Mouse (Mus musculus) CH12.LX (cell line): ENCODE measurements around the gene Ror2. TPM values are rescaled to one million over a fixed set of nuclear protein-coding genes. Genes with fewer than 3 reads are reported as not detected.
A peak's percentile ranks its signal among the peaks of the same experiment; 100 is the strongest.

Source experiments
- DNase-seq: peaks from one replicate; pipeline ENCODE4 v3.0.0-alpha.2; 2013; ENCODE audit errors: extremely low read depth
- H3K27ac ChIP-seq: 2 replicates; pipeline ENCODE4 v1.5.1; 2012; ENCODE audit warnings: low read depth, mild to moderate bottlenecking, control low read depth, moderate library complexity; ENCODE audit not compliant: insufficient read depth
- H3K27me3 ChIP-seq: replicated peaks from 2 replicates; pipeline ENCODE3; 2012; ENCODE audit warnings: inconsistent platforms
- H3K36me3 ChIP-seq, 2 experiments: replicated peaks in 1 of 2; 2 replicates each; pipeline versions ENCODE3 to v1.6.1; 2012; ENCODE audit warnings: inconsistent platforms in 1 of 2, low read length in 1 of 2, mild to moderate bottlenecking in 1 of 2, mixed read lengths in 1 of 2, moderate library complexity in 1 of 2; ENCODE audit not compliant: control insufficient read depth in 1 of 2, insufficient read depth in 1 of 2
- H3K4me1 ChIP-seq, 2 experiments: 2 replicates each; pipeline ENCODE4 v1.6.1; 2012; ENCODE audit warnings: inconsistent platforms in 1 of 2, moderate library complexity in 1 of 2; ENCODE audit not compliant: insufficient read depth in 2 of 2, control insufficient read depth in 1 of 2
- H3K4me2 ChIP-seq: 2 replicates; pipeline ENCODE4 v1.6.1; 2012; ENCODE audit warnings: low read depth, mild to moderate bottlenecking, control low read depth; ENCODE audit not compliant: poor library complexity, insufficient read depth, severe bottlenecking
- H3K4me3 ChIP-seq, 3 experiments: fragments of 150-350 bp in 1 of 3; sonication (generic) in 1 of 3; replicated peaks in 1 of 3; 2 replicates each; pipeline versions ENCODE3 to v1.5.1; 2011 to 2012; ENCODE audit warnings: low read depth in 2 of 3, low read length in 2 of 3, mild to moderate bottlenecking in 2 of 3, moderate library complexity in 2 of 3, control low read depth in 1 of 3, improper control_type of control experiment in 1 of 3, inconsistent platforms in 1 of 3, mixed read lengths in 1 of 3; ENCODE audit not compliant: poor library complexity in 1 of 3
- H3K79me2 ChIP-seq: replicated peaks from 2 replicates; pipeline ENCODE4 v1.6.1; 2012; ENCODE audit warnings: mild to moderate bottlenecking, moderate library complexity; ENCODE audit not compliant: control insufficient read depth, poor library complexity, insufficient read depth, severe bottlenecking; ENCODE audit errors: extremely low read depth
- H3K9ac ChIP-seq: 2 replicates; pipeline ENCODE4 v1.6.1; 2012; ENCODE audit warnings: low read depth, mild to moderate bottlenecking, control low read depth, moderate library complexity; ENCODE audit not compliant: insufficient read depth
- H3K9me3 ChIP-seq: replicated peaks from 2 replicates; pipeline ENCODE3; 2012; ENCODE audit warnings: low read length, inconsistent platforms, mixed read lengths
- BHLHE40 ChIP-seq: IDR thresholded peaks from 2 replicates; pipeline ENCODE4 v1.6.1; 2011; ENCODE audit warnings: mild to moderate bottlenecking, low read depth, low read length, improper control_type of control experiment
- CTCF ChIP-seq, 2 experiments: IDR thresholded peaks in 1 of 2; conservative IDR thresholded peaks in 1 of 2; 2 replicates each; pipeline ENCODE4 v1.5.1; 2011 to 2012; ENCODE audit warnings: low read depth in 2 of 2, low read length in 2 of 2, improper control_type of control experiment in 1 of 2, inconsistent platforms in 1 of 2, mild to moderate bottlenecking in 1 of 2, moderate library complexity in 1 of 2
- E2F4 ChIP-seq: IDR thresholded peaks from 2 replicates; pipeline ENCODE4 v1.6.1; 2011; ENCODE audit warnings: low read depth, low read length, improper control_type of control experiment; ENCODE audit not compliant: insufficient replicate concordance
- EP300 ChIP-seq: IDR thresholded peaks from 2 replicates; pipeline ENCODE4 v1.6.1; 2011; ENCODE audit warnings: low read length, improper control_type of control experiment
- ETS1 ChIP-seq: conservative IDR thresholded peaks from 2 replicates; pipeline ENCODE4 v1.6.1; 2012; ENCODE audit warnings: low read depth, mild to moderate bottlenecking, inconsistent platforms, low read length, improper control_type of control experiment, moderate library complexity
- HCFC1 ChIP-seq: IDR thresholded peaks from 2 replicates; pipeline ENCODE4 v1.6.1; 2012; ENCODE audit warnings: low read depth, mild to moderate bottlenecking, inconsistent platforms, low read length, improper control_type of control experiment
- IRF4 ChIP-seq: IDR thresholded peaks from 2 replicates; pipeline ENCODE4 v1.6.1; 2014; ENCODE audit warnings: low read depth, mild to moderate bottlenecking, inconsistent platforms, low read length, improper control_type of control experiment
- JUN ChIP-seq: IDR thresholded peaks from 2 replicates; pipeline ENCODE4 v1.6.1; 2011; ENCODE audit warnings: low read depth, mild to moderate bottlenecking, low read length, improper control_type of control experiment, moderate library complexity; ENCODE audit not compliant: insufficient read depth
- JUND ChIP-seq: conservative IDR thresholded peaks from 2 replicates; pipeline ENCODE4 v1.6.1; 2011; ENCODE audit warnings: low read depth, low read length, improper control_type of control experiment
- MAFK ChIP-seq: IDR thresholded peaks from 2 replicates; pipeline ENCODE4 v1.6.1; 2011; ENCODE audit warnings: low read length, improper control_type of control experiment; ENCODE audit not compliant: insufficient replicate concordance
- MEF2A ChIP-seq: IDR thresholded peaks from 2 replicates; pipeline ENCODE4 v1.6.1; 2014; ENCODE audit warnings: low read depth, mild to moderate bottlenecking, inconsistent platforms, low read length, improper control_type of control experiment, borderline replicate concordance
- MXI1 ChIP-seq: IDR thresholded peaks from 2 replicates; pipeline ENCODE4 v1.6.1; 2011; ENCODE audit warnings: mild to moderate bottlenecking, low read depth, low read length, improper control_type of control experiment
- NRF1 ChIP-seq: IDR thresholded peaks from 2 replicates; pipeline ENCODE4 v1.6.1; 2014; ENCODE audit warnings: low read depth, mild to moderate bottlenecking, inconsistent platforms, low read length, improper control_type of control experiment, moderate library complexity
- PAX5 ChIP-seq: IDR thresholded peaks from 2 replicates; pipeline ENCODE4 v1.6.1; 2012; ENCODE audit warnings: low read length, inconsistent platforms, mixed read lengths
- RAD21 ChIP-seq: IDR thresholded peaks from 2 replicates; pipeline ENCODE4 v1.6.1; 2011; ENCODE audit warnings: low read depth, mild to moderate bottlenecking, low read length, improper control_type of control experiment, moderate library complexity
- TCF12 ChIP-seq: IDR thresholded peaks from 2 replicates; pipeline ENCODE4 v1.6.1; 2014; ENCODE audit warnings: low read depth, mild to moderate bottlenecking, inconsistent platforms, low read length, improper control_type of control experiment
- UBTF ChIP-seq: IDR thresholded peaks from 2 replicates; pipeline ENCODE4 v1.6.1; 2012; ENCODE audit warnings: low read depth, mild to moderate bottlenecking, inconsistent platforms, low read length, improper control_type of control experiment, moderate library complexity
- USF2 ChIP-seq: conservative IDR thresholded peaks from 2 replicates; pipeline ENCODE4 v1.6.1; 2011; ENCODE audit warnings: low read depth, low read length, improper control_type of control experiment
- ZC3H11A ChIP-seq: IDR thresholded peaks from 2 replicates; pipeline ENCODE4 v1.6.1; 2012; ENCODE audit warnings: low read depth, mild to moderate bottlenecking, inconsistent platforms, low read length, improper control_type of control experiment
- ZKSCAN1 ChIP-seq: IDR thresholded peaks from 2 replicates; pipeline ENCODE4 v1.6.1; 2012; ENCODE audit warnings: low read depth, inconsistent platforms, low read length, improper control_type of control experiment, borderline replicate concordance
- dilution Hi-C: fragments of 300-500 bp; cut with MboI; formaldehyde crosslinking; loops from 2 replicates; pipeline ENCODE4 v1.14.3; 2020; ENCODE audit warnings: low sequenced_read_pairs; ENCODE audit not compliant: extremely low pct_unique_long_range_greater_than_20kb, extremely low pct_ligation_motif_present
- in situ Hi-C: fragments of 300-500 bp; cut with MboI; formaldehyde crosslinking; loops from 3 replicates; pipeline ENCODE4 v1.14.3; 2019; ENCODE audit warnings: low sequenced_read_pairs, low pct_ligation_motif_present, low pct_unique_long_range_greater_than_20kb, mixed read lengths
- polyA plus RNA-seq: library from polyadenylated mRNA; unstranded; fragments of >175 nt; gene quantifications from 2 replicates; pipeline ENCODE4 v1.2.1, GENCODE M21; 2012; ENCODE audit warnings: low read depth; ENCODE audit not compliant: insufficient read length
- total RNA-seq, 2 experiments: library from RNA; depleted of rRNA; stranded (reverse); fragments of 300-350 nt in 1 of 2; fragments of >200 nt in 1 of 2; gene quantifications; 2 replicates each; pipeline ENCODE4 v1.2.3; 2012 to 2014

Ror2 gene
- total and polyA plus RNA-seq, 3 experiments, result 0.13 to 0.63 (median 0.16) TPM

GRCm38 (mm10) chr13:53266543-53266951, 19.4 kb downstream of the Ror2 start:
- in situ Hi-C loops (no loop called here), dilution Hi-C loops (no loop called here)
- Histone ChIP-seq H3K4me2 (peak overlapping the region; percentile 64; the same call in 1 of the 2 replicates), H3K4me3 (no peak overlapping the region), H3K27ac (no peak overlapping the region), H3K9me3 (peaks cover 12% of the 10 kb centered on the region), H3K36me3 (no peaks in the 10 kb centered on the region), H3K27me3 (no peaks in the 10 kb centered on the region), H3K4me1 (peaks cover 14 to 53% of the 10 kb centered on the region in 2 experiments), H3K79me2 (no peaks in the 10 kb centered on the region), H3K9ac (no peak overlapping the region)
- peak; percentile 86 for DNase-seq
- TF ChIP-seq MEF2A (0 out of 2 replicates have a peak, but pooled peaks have one; percentile 12), JUN (peak; percentile 88), MAFK (0 out of 2 replicates have a peak, but pooled peaks have one; percentile 19), IRF4 (0 out of 2 replicates have a peak, but pooled peaks have one; percentile 20), NRF1 (no peak), JUND (peak; percentile 95), BHLHE40 (no peak), ETS1 (peak; percentile 53), EP300 (peak; percentile 76), ZC3H11A (no peak)

GRCm38 (mm10) chr13:53264896-53265295, 21.0 kb downstream of the Ror2 start:
- no peak for DNase-seq
- no peaks in the 10 kb centered on the region for H3K36me3 ChIP-seq
- peaks cover 12 to 44% of the 10 kb centered on the region in 2 experiments for H3K4me1 ChIP-seq
- no peaks in the 10 kb centered on the region for H3K27me3 ChIP-seq
- H3K4me2 ChIP-seq, result no peak overlapping the region
- no peak overlapping the region for H3K27ac ChIP-seq
- TF ChIP-seq USF2, result no peak
- TF ChIP-seq JUND, result no peak
- no peak for TF ChIP-seq PAX5
- TF ChIP-seq MEF2A, result no peak
- no peak for TF ChIP-seq CTCF (conservative IDR thresholded peaks at IDR 0.05 in 1 of 2, IDR thresholded peaks at IDR 0.05 in 1 of 2; ENCODE audit: low read depth in 2 of 2, low read length in 2 of 2)
- no peak for TF ChIP-seq JUN
- TF ChIP-seq ZKSCAN1, result no peak
- TF ChIP-seq E2F4, result no peak
- no peak for TF ChIP-seq HCFC1
- no peak for TF ChIP-seq RAD21
- no peak for TF ChIP-seq UBTF
- no peak for TF ChIP-seq TCF12
- no peak for TF ChIP-seq MXI1
- dilution Hi-C loops (no loop called here), in situ Hi-C loops (no loop called here)
- H3K9ac ChIP-seq, result no peak overlapping the region
- no peak overlapping the region for H3K4me3 ChIP-seq
- no peaks in the 10 kb centered on the region for H3K79me2 ChIP-seq
- peaks cover 10% of the 10 kb centered on the region for H3K9me3 ChIP-seq
